Mouse (Mus musculus) activated CD4-positive, CD25-positive, alpha-beta regulatory T cell, adult 9 weeks (primary cell): Measurements from ENCODE around the gene Txk. TPM values are rescaled to one million over a fixed set of nuclear protein-coding genes. Genes with fewer than 3 reads are reported as not detected.

Source experiments
- polyA plus RNA-seq: library from polyadenylated mRNA; unstranded; fragments of 100-300 nt; shearing (Covaris generic); gene quantifications from one replicate; pipeline ENCODE4 v1.2.1, GENCODE M21; 2017

Txk gene
- 60.6 TPM for polyA plus RNA-seq

GRCm38 (mm10) chr5:72752585-72752984 is at the start of gene Txk:
TSS of gene Txk (minus strand) at chr5:72752777.

GRCm38 (mm10) chr5:72647418-72647907 is 105.1 kb downstream of the Txk start, which contains the start of gene Nipal1:
TSS of gene Nipal1 (plus strand) at chr5:72647795.

Other genes starting within 250 kb of the Txk start
- 0.13 TPM for gene Corin, start 248.3 kb downstream of the Txk start, polyA plus RNA-seq
- 6.0 TPM for gene Nfxl1, start 193.1 kb downstream of the Txk start, polyA plus RNA-seq
- gene Zar1, start 171.5 kb downstream of the Txk start, polyA plus RNA-seq: not detected
- not detected for gene Gm5868, start 165.2 kb downstream of the Txk start, polyA plus RNA-seq
- 3.4 TPM for gene Cnga1, start 108.5 kb downstream of the Txk start, polyA plus RNA-seq
- 24.2 TPM for gene Nipal1, start 105.0 kb downstream of the Txk start, polyA plus RNA-seq
- 13.1 TPM for gene Tec, start 115.7 kb upstream of the Txk start, polyA plus RNA-seq
- 8.0 TPM for gene Slain2, start 161.5 kb upstream of the Txk start, polyA plus RNA-seq
- not detected for gene Gm10135, start 221.9 kb upstream of the Txk start, polyA plus RNA-seq